Mouse (Mus musculus) heart, embryonic 13.5 days (tissue): ENCODE data around the gene Il15ra. TPM values are rescaled to one million over a fixed set of nuclear protein-coding genes. Genes with fewer than 3 reads are reported as not detected.

ENCODE experiments used
- ATAC-seq: fragments of 200-750 bp; cut with Nextera tagmentation; 2 replicates; pipeline ENCODE4 v1.8.0; 2017; ENCODE audit warnings: moderate TSS enrichment; ENCODE audit not compliant: insufficient number of reproducible peaks, low FRiP score, low TSS enrichment; ENCODE audit errors: extremely low read depth
- H3K27ac ChIP-seq: fragments of 300-500 bp; sonication (generic); replicated peaks from 2 replicates; pipeline ENCODE4 v1.5.1; 2015; ENCODE audit warnings: moderate library complexity, mild to moderate bottlenecking, inconsistent platforms
- H3K27me3 ChIP-seq: fragments of 300-500 bp; sonication (generic); replicated peaks from 2 replicates; pipeline ENCODE4 v1.6.1; 2015; ENCODE audit warnings: mild to moderate bottlenecking, inconsistent platforms
- H3K36me3 ChIP-seq: fragments of 300-500 bp; sonication (generic); 2 replicates; pipeline ENCODE4 v1.6.1; 2015; ENCODE audit warnings: mild to moderate bottlenecking, inconsistent platforms
- H3K4me1 ChIP-seq: fragments of 300-500 bp; sonication (generic); 2 replicates; pipeline ENCODE4 v1.6.1; 2015; ENCODE audit warnings: inconsistent platforms
- H3K4me2 ChIP-seq: fragments of 300-500 bp; sonication (generic); 2 replicates; pipeline ENCODE4 v1.6.1; 2015; ENCODE audit warnings: inconsistent platforms, mild to moderate bottlenecking, moderate library complexity
- H3K4me3 ChIP-seq: fragments of 300-500 bp; sonication (generic); 2 replicates; pipeline ENCODE4 v1.5.1; 2015; ENCODE audit warnings: moderate library complexity, mild to moderate bottlenecking, inconsistent platforms
- H3K9ac ChIP-seq: fragments of 300-500 bp; sonication (generic); 2 replicates; pipeline ENCODE4 v1.6.1; 2015; ENCODE audit warnings: inconsistent platforms, mild to moderate bottlenecking, moderate library complexity
- H3K9me3 ChIP-seq: fragments of 300-500 bp; sonication (generic); 2 replicates; pipeline ENCODE4 v1.6.1; 2016; ENCODE audit warnings: inconsistent platforms
- whole genome bisulfite sequencing: fragments of 180-500 bp; shearing (Covaris S2); methylation state at CpG from one replicate; pipeline ENCODE4 v1.1.7; 2015; ENCODE audit warnings: mixed read lengths; 5-methylcytosine and 5-hydroxymethylcytosine counted together
- polyA plus RNA-seq: library from polyadenylated mRNA; unstranded; fragments of >200 nt; fragmentation: Nextera tagmentation; extraction: Ambion mirVana; gene quantifications from 2 replicates; pipeline ENCODE4 v1.2.1, GENCODE M21; 2015

Il15ra gene
- polyA plus RNA-seq, 1 experiment from 2014 or later = 6.6 TPM

DNA sequence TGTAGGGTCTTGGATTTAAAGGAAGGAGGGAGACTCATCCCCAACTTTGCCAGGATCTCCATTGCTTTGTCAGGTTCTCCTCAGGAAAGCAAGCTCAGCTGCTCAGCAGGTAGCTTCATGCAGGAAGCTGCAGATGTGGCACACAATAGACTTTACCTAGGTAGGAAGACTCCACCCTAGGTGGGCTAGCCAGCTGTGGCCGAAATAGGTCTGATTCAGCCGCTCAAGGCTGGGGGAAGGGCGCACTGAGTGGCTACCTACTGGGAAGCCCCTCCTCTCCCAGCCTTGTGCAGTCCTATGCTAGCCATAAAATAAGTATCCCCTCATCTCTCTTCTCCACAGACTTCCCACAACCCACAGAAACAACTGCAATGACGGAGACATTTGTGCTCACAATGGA lies 22.4 kb upstream of the Il15ra start:
- H3K4me2 ChIP-seq = no peak overlapping the region
- ATAC-seq = no peak
- no peaks in the 10 kb centered on the region for H3K9me3 ChIP-seq
- H3K4me3 ChIP-seq = no peak overlapping the region
- H3K36me3 ChIP-seq = no peaks in the 10 kb centered on the region
- no peaks in the 10 kb centered on the region for H3K27me3 ChIP-seq
- H3K4me1 ChIP-seq = no peaks in the 10 kb centered on the region
- 50% methylated on average over 4 of the region's 4 CpGs for WGBS
- H3K27ac ChIP-seq = no peak overlapping the region
- no peak overlapping the region for H3K9ac ChIP-seq

DNA sequence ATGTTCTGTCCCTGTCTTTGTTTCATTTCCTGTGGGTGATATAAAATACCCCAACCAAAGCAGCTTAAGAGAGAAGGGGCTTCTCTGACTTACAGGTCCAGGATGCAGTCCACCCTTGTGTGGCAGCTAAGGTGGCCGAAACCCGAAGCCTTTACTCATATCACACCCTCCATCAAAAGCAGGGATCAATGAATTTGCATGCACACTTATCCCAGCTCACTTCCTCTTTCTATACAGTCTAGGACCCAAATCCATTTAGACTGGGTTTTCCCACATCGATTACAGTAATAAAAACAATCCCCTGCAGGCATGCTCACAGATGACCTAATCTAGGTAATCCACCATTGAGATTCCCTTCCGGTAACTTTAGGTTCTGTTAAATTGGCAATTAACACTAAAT lies 18.6 kb upstream of the Il15ra start:
- no peaks in the 10 kb centered on the region for H3K27me3 ChIP-seq
- H3K4me1 ChIP-seq = no peaks in the 10 kb centered on the region
- no peak for ATAC-seq
- H3K9ac ChIP-seq = no peak overlapping the region
- no peak overlapping the region for H3K4me3 ChIP-seq
- no peak overlapping the region for H3K27ac ChIP-seq
- no peak overlapping the region for H3K4me2 ChIP-seq
- H3K9me3 ChIP-seq = no peaks in the 10 kb centered on the region
- no peaks in the 10 kb centered on the region for H3K36me3 ChIP-seq
- WGBS = 71% methylated on average over 4 of the region's 4 CpGs

GRCm38 (mm10) chr2:11687436-11687835 lies 17.7 kb upstream of the Il15ra start:
- no peaks in the 10 kb centered on the region for H3K36me3 ChIP-seq
- H3K27me3 ChIP-seq = no peaks in the 10 kb centered on the region
- H3K27ac ChIP-seq = no peak overlapping the region
- no peak for ATAC-seq
- WGBS = 13% methylated on average over 3 of the region's 3 CpGs
- H3K4me3 ChIP-seq = no peak overlapping the region
- no peaks in the 10 kb centered on the region for H3K4me1 ChIP-seq
- no peaks in the 10 kb centered on the region for H3K9me3 ChIP-seq
- H3K4me2 ChIP-seq = no peak overlapping the region
- H3K9ac ChIP-seq = no peak overlapping the region

DNA sequence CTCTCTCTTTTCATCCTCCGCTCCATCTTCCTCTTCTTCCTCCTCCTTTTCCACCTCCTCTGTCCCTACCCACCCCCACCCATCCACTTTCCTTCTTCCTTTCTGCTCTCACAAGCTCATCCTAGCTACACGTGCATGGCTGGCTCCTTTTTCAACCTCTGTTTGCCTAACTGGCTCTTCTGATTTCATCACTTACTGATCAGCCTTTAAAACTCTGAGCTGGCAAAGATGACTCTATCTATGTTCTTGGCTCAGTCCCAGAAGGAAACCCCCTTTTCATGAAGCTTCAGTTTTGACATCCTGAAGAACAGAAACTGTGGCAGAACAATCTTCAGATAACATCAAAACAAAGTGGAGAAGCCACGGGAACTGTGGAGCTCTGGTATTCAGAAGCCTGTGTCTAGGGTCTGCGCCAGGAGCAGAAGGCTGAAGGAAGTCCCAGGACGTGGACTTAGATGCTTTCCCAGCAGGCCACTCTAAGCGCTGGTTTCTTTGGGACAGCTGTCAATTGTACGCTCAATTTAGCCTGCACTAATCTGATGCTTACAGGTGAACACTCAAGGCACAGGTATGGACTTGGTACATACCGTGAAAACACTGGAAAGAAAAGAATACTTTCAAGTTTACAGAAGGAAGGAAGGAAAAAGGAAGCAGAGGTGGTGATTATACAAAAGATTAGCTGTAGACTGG lies 14.7 kb upstream of the Il15ra start:
- Histone ChIP-seq H3K9me3 (no peaks in the 10 kb centered on the region), H3K4me3 (no peak overlapping the region), H3K36me3 (no peaks in the 10 kb centered on the region), H3K4me2 (no peak overlapping the region), H3K27ac (no peak overlapping the region), H3K4me1 (no peaks in the 10 kb centered on the region), H3K27me3 (no peaks in the 10 kb centered on the region), H3K9ac (no peak overlapping the region)
- ATAC-seq = no peak
- 50% methylated on average over 8 of the region's 8 CpGs for WGBS

GRCm38 (mm10) chr2:11693352-11693751 lies 11.7 kb upstream of the Il15ra start:
- Histone ChIP-seq H3K4me1 (no peaks in the 10 kb centered on the region), H3K4me2 (no peak overlapping the region), H3K27me3 (no peaks in the 10 kb centered on the region), H3K27ac (no peak overlapping the region), H3K9ac (no peak overlapping the region), H3K9me3 (no peaks in the 10 kb centered on the region), H3K36me3 (no peaks in the 10 kb centered on the region), H3K4me3 (no peak overlapping the region)
- 74% methylated on average over 4 of the region's 4 CpGs for WGBS
- no peak for ATAC-seq

- WGBS = 70% methylated on average over 2 of the region's 2 CpGs
These were observed 11.0 kb upstream of the Il15ra start for GRCm38 (mm10) chr2:11694104-11694503.

DNA sequence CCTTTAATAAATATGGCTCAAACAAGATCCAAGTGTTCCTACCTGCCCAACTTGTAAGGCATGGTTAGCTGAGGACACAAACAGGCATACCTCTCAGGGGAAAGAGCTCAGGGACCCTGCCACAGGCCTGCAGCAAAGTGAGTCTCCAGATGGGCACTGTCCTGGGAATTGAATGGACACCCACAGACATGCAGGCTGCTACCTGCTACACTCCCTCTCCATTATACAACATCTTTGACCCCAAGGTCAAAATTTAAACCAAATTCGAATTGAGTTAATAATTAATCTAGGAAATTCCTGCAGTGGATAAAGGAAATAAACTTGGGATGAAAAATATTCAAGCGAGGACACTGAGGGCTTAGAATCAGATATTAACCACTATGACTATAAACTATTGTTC lies 9.2 kb upstream of the Il15ra start:
- no peak overlapping the region for H3K4me2 ChIP-seq
- H3K9me3 ChIP-seq = no peaks in the 10 kb centered on the region
- H3K4me1 ChIP-seq = no peaks in the 10 kb centered on the region
- H3K4me3 ChIP-seq = no peak overlapping the region
- no peak for ATAC-seq
- H3K27me3 ChIP-seq = no peaks in the 10 kb centered on the region
- H3K27ac ChIP-seq = no peak overlapping the region
- no peak overlapping the region for H3K9ac ChIP-seq
- H3K36me3 ChIP-seq = no peaks in the 10 kb centered on the region
- 63% methylated on average over 2 of the region's 2 CpGs for WGBS

More at GRCm38 (mm10) chr2:11694104-11694503, 11.0 kb upstream of the Il15ra start:
- Histone ChIP-seq H3K9me3 (no peaks in the 10 kb centered on the region), H3K36me3 (no peaks in the 10 kb centered on the region), H3K27ac (no peak overlapping the region), H3K27me3 (no peaks in the 10 kb centered on the region), H3K4me1 (no peaks in the 10 kb centered on the region), H3K4me3 (no peak overlapping the region), H3K4me2 (no peak overlapping the region), H3K9ac (no peak overlapping the region)
- no peak for ATAC-seq

GRCm38 (mm10) chr2:11698994-11699393 lies 6.1 kb upstream of the Il15ra start:
- ATAC-seq = no peak
- no peak overlapping the region for H3K27ac ChIP-seq
- 50% methylated on average over 5 of the region's 5 CpGs for WGBS
- H3K9ac ChIP-seq = no peak overlapping the region
- no peak overlapping the region for H3K4me2 ChIP-seq
- no peaks in the 10 kb centered on the region for H3K4me1 ChIP-seq
- no peak overlapping the region for H3K4me3 ChIP-seq
- no peaks in the 10 kb centered on the region for H3K27me3 ChIP-seq
- H3K9me3 ChIP-seq = no peaks in the 10 kb centered on the region
- H3K36me3 ChIP-seq = no peaks in the 10 kb centered on the region

DNA sequence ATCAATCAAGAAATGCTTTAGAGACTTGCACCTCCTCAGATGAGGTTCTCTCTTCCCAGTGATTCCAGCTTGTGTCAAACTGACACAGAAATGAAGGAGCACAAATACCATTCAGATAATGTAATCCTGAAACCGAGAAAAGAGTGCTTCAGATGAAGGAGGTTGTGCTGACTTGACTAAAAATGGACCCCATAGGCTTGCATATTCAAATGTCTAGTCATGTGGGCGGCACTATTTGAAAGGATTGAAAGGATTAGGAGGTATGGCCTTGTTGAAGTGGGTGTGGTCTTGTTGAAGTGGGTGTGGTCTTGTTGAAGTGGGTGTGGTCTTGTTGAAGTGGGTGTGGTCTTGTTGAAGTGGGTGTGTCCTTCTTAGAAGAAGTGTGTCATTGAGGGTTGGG lies 5.2 kb upstream of the Il15ra start:
- Histone ChIP-seq H3K4me1 (peaks cover 4% of the 10 kb centered on the region; the same call in 1 of the 2 replicates), H3K36me3 (no peaks in the 10 kb centered on the region), H3K4me2 (no peak overlapping the region), H3K9ac (no peak overlapping the region), H3K27ac (no peak overlapping the region), H3K27me3 (no peaks in the 10 kb centered on the region), H3K9me3 (no peaks in the 10 kb centered on the region), H3K4me3 (no peak overlapping the region)
- WGBS = 77% methylated on average over 2 of the region's 2 CpGs
- no peak for ATAC-seq

- 4% methylated on average over 28 of the region's 28 CpGs for WGBS
- H3K36me3 ChIP-seq = no peaks in the 10 kb centered on the region
- ATAC-seq = peak; percentile 34; the same call in 1 of the 2 replicates
These were observed 1.1 kb downstream of the Il15ra start for GRCm38 (mm10) chr2:11706030-11706745.

DNA sequence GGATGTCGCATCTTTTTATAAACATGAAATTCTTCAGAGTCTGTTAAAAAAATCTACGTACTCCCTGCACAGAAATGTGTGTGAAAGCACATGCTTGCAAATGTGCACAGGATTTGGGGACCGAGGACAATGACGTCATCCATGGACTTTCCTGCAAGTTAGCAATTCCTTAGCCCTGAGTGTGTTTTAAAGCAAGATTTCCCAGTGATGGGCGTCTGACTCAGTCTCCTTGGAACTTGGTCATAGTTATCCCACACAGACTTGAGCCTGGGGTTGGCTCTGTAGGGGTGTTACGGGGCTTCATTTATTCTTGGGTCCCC lies 1.6 kb downstream of the Il15ra start:
- H3K4me2 ChIP-seq = peak overlapping the region; percentile 98
- no peak overlapping the region for H3K27ac ChIP-seq
- H3K36me3 ChIP-seq = no peaks in the 10 kb centered on the region
- H3K4me1 ChIP-seq = peaks cover 19% of the 10 kb centered on the region
- 39% methylated on average over 6 of the region's 6 CpGs for WGBS
- peak overlapping the region; percentile 86; the same call in 1 of the 2 replicates for H3K9ac ChIP-seq
- peak overlapping the region; percentile 86 for H3K4me3 ChIP-seq
- ATAC-seq = no peak
- no peaks in the 10 kb centered on the region for H3K9me3 ChIP-seq
- no peaks in the 10 kb centered on the region for H3K27me3 ChIP-seq

More at GRCm38 (mm10) chr2:11706030-11706745, 1.1 kb downstream of the Il15ra start:
- Histone ChIP-seq H3K9ac (peak overlapping the region; percentile 86), H3K27me3 (no peaks in the 10 kb centered on the region), H3K4me3 (peak overlapping the region; percentile 86), H3K4me1 (peaks cover 19% of the 10 kb centered on the region), H3K4me2 (peak overlapping the region; percentile 98), H3K9me3 (no peaks in the 10 kb centered on the region), H3K27ac (peak overlapping the region; percentile 81; the same call in 1 of the 2 replicates)

DNA sequence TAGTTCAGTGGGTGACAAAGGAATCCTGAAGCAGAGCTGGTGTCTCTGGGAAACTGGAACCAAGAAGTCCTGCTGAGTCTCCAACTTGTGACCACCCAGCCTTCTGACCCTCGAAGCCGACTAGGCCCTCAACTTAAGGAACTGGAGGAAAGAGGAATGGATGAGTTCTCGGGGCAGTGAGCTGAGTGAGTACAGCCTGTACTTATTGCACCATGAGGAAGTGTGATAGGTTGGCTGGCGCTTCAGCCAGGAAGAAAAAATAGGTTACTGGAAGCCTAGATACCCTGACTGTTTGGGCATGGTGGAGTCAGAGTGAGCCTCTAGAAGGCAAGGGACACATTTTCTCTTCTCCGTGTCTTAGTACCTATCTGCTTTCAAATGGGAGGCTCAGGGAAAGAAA lies 3.4 kb downstream of the Il15ra start:
- no peak overlapping the region for H3K4me2 ChIP-seq
- no peak for ATAC-seq
- WGBS = 72% methylated on average over 5 of the region's 5 CpGs
- no peak overlapping the region for H3K4me3 ChIP-seq
- H3K27me3 ChIP-seq = no peaks in the 10 kb centered on the region
- H3K9me3 ChIP-seq = no peaks in the 10 kb centered on the region
- H3K9ac ChIP-seq = no peak overlapping the region
- H3K36me3 ChIP-seq = no peaks in the 10 kb centered on the region
- peaks cover 19% of the 10 kb centered on the region for H3K4me1 ChIP-seq
- no peak overlapping the region for H3K27ac ChIP-seq
